Mouse (Mus musculus) embryonic fibroblast, embryonic 13.5 days (primary cell): ENCODE measurements around the gene March9.

Source experiments
- CTCF ChIP-seq: IDR thresholded peaks from 2 replicates; pipeline ENCODE4 v1.5.1; 2011; ENCODE audit warnings: mild to moderate bottlenecking, control low read depth, low read length, moderate library complexity, borderline replicate concordance; ENCODE audit not compliant: insufficient read depth
- POLR2A ChIP-seq: IDR thresholded peaks from 2 replicates; pipeline ENCODE4 v1.6.1; 2011; ENCODE audit warnings: low read depth, mild to moderate bottlenecking, control low read depth, low read length, moderate library complexity

DNA sequence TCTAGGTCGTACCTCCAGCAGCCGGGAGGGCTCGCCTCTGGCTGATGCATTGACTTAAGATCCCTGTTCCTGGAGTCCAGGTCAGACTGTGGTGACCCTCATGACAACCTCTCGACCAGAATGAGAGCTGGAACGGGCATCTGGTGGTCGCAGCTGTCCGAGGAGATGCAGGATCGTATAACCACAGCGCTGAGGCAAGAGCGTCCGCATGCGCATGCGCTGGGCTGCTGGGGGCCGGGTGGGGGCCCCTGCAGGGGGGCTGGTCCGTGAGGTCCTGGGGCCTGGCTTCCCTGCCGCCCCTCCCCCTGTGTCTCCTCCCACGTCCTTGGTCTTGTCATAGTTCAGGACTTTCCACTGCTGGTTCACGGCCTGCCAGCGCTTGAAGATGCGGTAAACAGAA is 3.5 kb downstream of the March9 start:
- TF ChIP-seq CTCF = no peak
- TF ChIP-seq POLR2A = no peak
